Mouse (Mus musculus) lung, adult 2 months (tissue): ENCODE data around the gene Rgl1.

Source experiments
- CTCF ChIP-seq: fragments of 200-500 bp; IDR thresholded peaks from 2 replicates; pipeline ENCODE4 v1.5.1; 2011; ENCODE audit warnings: mild to moderate bottlenecking, low read length, control low read depth; ENCODE audit not compliant: insufficient read depth
- POLR2A ChIP-seq: fragments of 200-500 bp; IDR thresholded peaks from 2 replicates; pipeline ENCODE4 v1.6.1; 2011; ENCODE audit warnings: low read depth, mild to moderate bottlenecking, control low read depth, low read length, borderline replicate concordance; ENCODE audit errors: extremely low read depth

DNA sequence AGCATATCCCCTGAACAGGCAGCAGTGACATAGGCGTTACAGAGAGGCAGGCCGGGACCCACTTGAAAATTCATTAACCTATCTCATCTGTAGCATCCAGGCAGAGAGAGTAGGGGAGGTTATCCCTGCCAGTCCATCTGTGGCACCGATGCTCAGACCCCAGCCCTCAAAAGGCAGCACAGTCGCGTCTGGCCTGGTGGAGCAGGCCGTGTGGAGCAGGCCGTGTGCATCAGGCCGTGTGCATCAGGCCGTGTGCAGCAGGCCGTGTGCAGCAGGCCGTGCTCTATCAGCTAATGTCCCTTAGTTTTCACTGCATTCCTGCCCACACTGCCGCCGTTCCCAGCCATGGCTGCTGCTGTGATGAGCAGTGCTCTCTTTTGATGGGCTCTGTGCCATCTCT lies 229.0 kb downstream of the Rgl1 start:
- no peak for TF ChIP-seq CTCF
- no peak for TF ChIP-seq POLR2A
